Mouse (Mus musculus) myocyte (in vitro differentiated cells): ENCODE results near the gene Laptm5. TPM values are rescaled to one million over a fixed set of nuclear protein-coding genes. Genes with fewer than 3 reads are reported as not detected.

Experiments
- H3K27me3 ChIP-seq: one replicate; pipeline ENCODE4 v1.6.1; 2011; ENCODE audit not compliant: control insufficient read depth, insufficient read depth, insufficient read length
- H3K36me3 ChIP-seq: one replicate; pipeline ENCODE4 v1.6.1; 2011; ENCODE audit not compliant: control insufficient read depth, insufficient read depth
- H3K4me2 ChIP-seq: one replicate; pipeline ENCODE4 v1.6.1; 2011; ENCODE audit warnings: low read depth, control low read depth
- H3K4me3 ChIP-seq: one replicate; pipeline ENCODE4 v1.5.1; 2011; ENCODE audit warnings: mild to moderate bottlenecking, control low read depth, moderate library complexity
- H3K79me2 ChIP-seq: one replicate; pipeline ENCODE4 v1.6.1; 2011; ENCODE audit not compliant: control insufficient read depth, insufficient read depth
- H3ac ChIP-seq: one replicate; pipeline ENCODE4 v1.6.1; 2011; ENCODE audit not compliant: control insufficient read depth, insufficient read length
- CEBPB ChIP-seq: IDR thresholded peaks from 2 replicates; pipeline ENCODE4 v1.6.1; 2011; ENCODE audit warnings: mild to moderate bottlenecking, moderate library complexity; ENCODE audit not compliant: poor library complexity, insufficient read depth, severe bottlenecking
- E2F4 ChIP-seq: IDR thresholded peaks from one replicate; pipeline ENCODE4 v1.6.1; 2011; ENCODE audit warnings: mild to moderate bottlenecking, control low read depth, moderate library complexity; ENCODE audit not compliant: insufficient read depth
- MAX ChIP-seq: IDR thresholded peaks from one replicate; pipeline ENCODE4 v1.6.1; 2011; ENCODE audit warnings: low read depth, mild to moderate bottlenecking, control low read depth
- MYOD1 ChIP-seq, 3 experiments: IDR thresholded peaks; one replicate each; pipeline ENCODE4 v1.6.1; 2011; ENCODE audit warnings: control low read depth in 2 of 3, low read depth in 2 of 3, mild to moderate bottlenecking in 2 of 3, moderate library complexity in 1 of 3; ENCODE audit not compliant: insufficient read length in 2 of 3, control insufficient read depth in 1 of 3
- MYOG ChIP-seq, 3 experiments: IDR thresholded peaks; one replicate each; pipeline ENCODE4 v1.6.1; 2011; ENCODE audit warnings: control low read depth in 2 of 3, low read depth in 2 of 3, mild to moderate bottlenecking in 2 of 3; ENCODE audit not compliant: insufficient read length in 2 of 3, control insufficient read depth in 1 of 3, insufficient read depth in 1 of 3
- POLR2A ChIP-seq: IDR thresholded peaks from one replicate; pipeline ENCODE4 v1.6.1; 2011; ENCODE audit warnings: low read depth, mild to moderate bottlenecking, control low read depth, moderate library complexity; ENCODE audit not compliant: insufficient read length
- POLR2AphosphoS2 ChIP-seq: IDR thresholded peaks from one replicate; pipeline ENCODE4 v1.6.1; 2011; ENCODE audit warnings: low read depth, control low read depth; ENCODE audit not compliant: insufficient read length
- REST ChIP-seq: IDR thresholded peaks from one replicate; pipeline ENCODE4 v1.6.1; 2011; ENCODE audit warnings: mild to moderate bottlenecking, control low read depth, moderate library complexity; ENCODE audit not compliant: insufficient read depth, insufficient read length
- SRF ChIP-seq: IDR thresholded peaks from one replicate; pipeline ENCODE4 v1.6.1; 2011; ENCODE audit warnings: low read depth; ENCODE audit not compliant: control insufficient read depth, insufficient read length
- TCF12 ChIP-seq: IDR thresholded peaks from one replicate; pipeline ENCODE4 v1.6.1; 2011; ENCODE audit warnings: mild to moderate bottlenecking, control low read depth; ENCODE audit not compliant: poor library complexity, insufficient read depth, severe bottlenecking
- TCF3 ChIP-seq: IDR thresholded peaks from one replicate; pipeline ENCODE4 v1.6.1; 2011; ENCODE audit warnings: low read depth, control low read depth; ENCODE audit not compliant: insufficient read length
- USF1 ChIP-seq: IDR thresholded peaks from one replicate; pipeline ENCODE4 v1.6.1; 2011; ENCODE audit warnings: low read depth, mild to moderate bottlenecking, control low read depth, moderate library complexity
- polyA plus RNA-seq: library from polyadenylated mRNA; unstranded; fragments of >200 nt; fragmentation: generic; extraction: Trizol; gene quantifications from one replicate; pipeline ENCODE4 v1.2.1, GENCODE M21; 2012; ENCODE audit warnings: missing spikeins

Gene Laptm5
- polyA plus RNA-seq, 1 experiment, result 0.06 TPM

GRCm38 (mm10) chr4:130914527-130914926 lies 1.6 kb downstream of the Laptm5 start:
- Histone ChIP-seq H3K4me3 (no peak overlapping the region), H3K27me3 (no peaks in the 10 kb centered on the region), H3ac (no peak overlapping the region), H3K36me3 (no peaks in the 10 kb centered on the region), H3K4me2 (no peak overlapping the region), H3K79me2 (no peaks in the 10 kb centered on the region)
- TF ChIP-seq REST (no peak), TCF3 (no peak), POLR2AphosphoS2 (no peak), USF1 (no peak), CEBPB (no peak), MYOG (IDR thresholded peaks at IDR 0.05; ENCODE audit: control insufficient read depth in 1 of 3, insufficient read depth in 1 of 3, insufficient read length in 2 of 3, low read depth in 2 of 3) (no peak), POLR2A (no peak), MAX (no peak), SRF (no peak), MYOD1 (IDR thresholded peaks at IDR 0.05; ENCODE audit: control insufficient read depth in 1 of 3, insufficient read length in 2 of 3, low read depth in 2 of 3) (no peak), TCF12 (no peak)

- H3K4me3 ChIP-seq, result no peak overlapping the region
- H3K4me2 ChIP-seq, result no peak overlapping the region
- H3ac ChIP-seq, result no peak overlapping the region
- TF ChIP-seq SRF (no peak), MYOD1 (IDR thresholded peaks at IDR 0.05; ENCODE audit: control insufficient read depth in 1 of 3, insufficient read length in 2 of 3, low read depth in 2 of 3) (no peak), CEBPB (no peak), POLR2AphosphoS2 (no peak), MAX (no peak), TCF12 (no peak), REST (no peak), TCF3 (no peak), USF1 (no peak), E2F4 (no peak), MYOG (IDR thresholded peaks at IDR 0.05; ENCODE audit: control insufficient read depth in 1 of 3, insufficient read depth in 1 of 3, insufficient read length in 2 of 3, low read depth in 2 of 3) (no peak), POLR2A (no peak)
- H3K27me3 ChIP-seq, result no peaks in the 10 kb centered on the region
- no peaks in the 10 kb centered on the region for H3K36me3 ChIP-seq
- H3K79me2 ChIP-seq, result no peaks in the 10 kb centered on the region
Observed at GRCm38 (mm10) chr4:130915006-130915667, 2.2 kb downstream of the Laptm5 start.

- H3K79me2 ChIP-seq, result no peaks in the 10 kb centered on the region
- no peak overlapping the region for H3K4me2 ChIP-seq
- no peak overlapping the region for H3ac ChIP-seq
- H3K27me3 ChIP-seq, result no peaks in the 10 kb centered on the region
- no peak overlapping the region for H3K4me3 ChIP-seq
- TF ChIP-seq MYOD1 (IDR thresholded peaks at IDR 0.05; ENCODE audit: control insufficient read depth in 1 of 3, insufficient read length in 2 of 3, low read depth in 2 of 3) (no peak), USF1 (no peak), CEBPB (no peak), REST (no peak), TCF3 (no peak), E2F4 (no peak), TCF12 (no peak), POLR2A (no peak), SRF (no peak), POLR2AphosphoS2 (no peak), MYOG (IDR thresholded peaks at IDR 0.05; ENCODE audit: control insufficient read depth in 1 of 3, insufficient read depth in 1 of 3, insufficient read length in 2 of 3, low read depth in 2 of 3) (no peak), MAX (no peak)
- no peaks in the 10 kb centered on the region for H3K36me3 ChIP-seq
Observed at GRCm38 (mm10) chr4:130915668-130916035, 2.7 kb downstream of the Laptm5 start.

- no peaks in the 10 kb centered on the region for H3K36me3 ChIP-seq
- H3K27me3 ChIP-seq, result no peaks in the 10 kb centered on the region
- no peak overlapping the region for H3K4me2 ChIP-seq
- TF ChIP-seq SRF (no peak), USF1 (no peak), TCF12 (no peak), REST (no peak), POLR2A (no peak), E2F4 (no peak), MAX (no peak), MYOD1 (IDR thresholded peaks at IDR 0.05; ENCODE audit: control insufficient read depth in 1 of 3, insufficient read length in 2 of 3, low read depth in 2 of 3) (no peak), CEBPB (no peak), MYOG (IDR thresholded peaks at IDR 0.05; ENCODE audit: control insufficient read depth in 1 of 3, insufficient read depth in 1 of 3, insufficient read length in 2 of 3, low read depth in 2 of 3) (no peak), POLR2AphosphoS2 (no peak), TCF3 (no peak)
- no peak overlapping the region for H3ac ChIP-seq
- no peaks in the 10 kb centered on the region for H3K79me2 ChIP-seq
- H3K4me3 ChIP-seq, result no peak overlapping the region
Observed at GRCm38 (mm10) chr4:130916639-130917038, 3.7 kb downstream of the Laptm5 start.
